Comparison of ENCODE assay signal across 8 mouse cellular contexts in the genomic region with DNA sequence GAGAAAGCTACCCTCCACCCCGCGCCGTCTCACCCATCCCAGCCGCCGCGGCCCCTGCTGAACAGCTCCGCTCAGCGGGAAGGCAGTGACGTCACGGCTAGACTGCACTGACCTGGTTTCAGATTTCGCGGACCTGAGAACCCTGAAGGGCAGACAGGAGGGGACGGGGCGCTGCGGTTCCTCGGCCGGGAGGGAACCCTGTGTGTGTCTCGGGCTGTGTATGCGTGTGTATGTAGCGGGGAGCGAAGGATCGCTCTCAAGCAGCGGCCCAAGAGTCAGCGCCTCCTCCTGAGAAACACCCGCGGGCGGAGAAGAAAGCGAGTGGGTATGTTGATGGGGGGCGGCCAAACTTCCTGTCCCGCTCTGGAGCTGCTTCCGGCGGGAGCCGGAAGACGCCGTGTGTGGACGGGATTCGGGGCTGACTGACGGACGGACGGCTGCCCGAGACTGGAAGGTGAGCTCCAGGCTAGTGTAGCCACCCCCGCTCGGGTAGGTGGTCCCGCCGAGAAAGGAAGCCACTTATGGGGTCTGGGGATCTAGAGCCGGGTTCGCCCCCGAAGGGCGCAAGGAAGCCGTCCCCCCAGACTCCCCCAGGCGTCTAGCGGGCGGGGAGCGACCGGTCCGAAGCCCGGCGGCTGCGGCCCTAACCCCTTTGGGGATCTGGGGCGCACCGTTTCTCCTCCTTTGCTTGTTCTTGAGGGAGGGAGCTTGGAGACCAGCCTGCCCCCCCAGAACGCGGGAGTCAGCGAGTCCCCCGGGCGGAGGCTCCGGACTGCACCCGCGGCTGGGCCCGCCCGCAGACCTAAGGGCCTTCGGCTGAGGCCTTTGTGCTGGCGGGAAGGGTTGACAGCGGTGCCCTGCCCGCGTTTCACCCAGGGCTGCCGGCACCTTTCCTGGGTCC. TPM values are rescaled to one million over a fixed set of nuclear protein-coding genes. Genes with fewer than 3 reads are reported as not detected.
DNase-seq lines count a peak whose midpoint lies in the region; ATAC-seq and TF ChIP-seq lines count a peak whose summit lies in the region.

A gene (plus strand): TSS at position 132 of the 901 bp plus-strand sequence.

- peak within 1 kb of the TSS; percentile 67 for H3K4me3 ChIP-seq in cortical plate, adult 2 months (ENCODE audit: insufficient read depth, low read length)

- peak; percentile 71 for ATAC-seq in activated CD4-positive, CD25-positive, alpha-beta regulatory T cell, adult 4 months
- ATAC-seq in megakaryocyte progenitor cell, adult 5-6 weeks (replicated peaks; ENCODE audit: poor library complexity), result peak; percentile 80

- peak; percentile 53 for TF ChIP-seq POLR2A in cortical plate, adult 2 months (IDR thresholded peaks at IDR 0.05; ENCODE audit: extremely low read depth, insufficient read depth, low read length)

- peak; percentile 83 for DNase-seq in gastrocnemius, postnatal 10 days
- DNase-seq in induced T-regulatory cell, adult 2 months (ENCODE audit: low read depth), result peak; percentile 82
- DNase-seq in left cerebral cortex, adult 9 months (ENCODE audit: low spot score in 2 of 2), result peak; percentile 40 to 82
- DNase-seq in right cerebral cortex, postnatal 14 days, result peak; percentile 77
- DNase-seq in urinary bladder, postnatal 36 days (ENCODE audit: low spot score in 2 of 2), result peak; percentile 77 to 79

- no peak for TF ChIP-seq CTCF in cortical plate, adult 2 months (IDR thresholded peaks at IDR 0.05; ENCODE audit: extremely low read depth, insufficient read depth, low read length)

- peak within 1 kb of the TSS; percentile 91 for H3K27ac ChIP-seq in cortical plate, adult 2 months (ENCODE audit: insufficient read depth, low read length)

- peaks cover 1% of the 10 kb centered on the region; the same call in 1 of the 2 replicates for H3K4me1 ChIP-seq in cortical plate, adult 2 months (ENCODE audit: control insufficient read depth, insufficient read depth, low read length)

RNA-seq across cellular contexts. Expression of the gene that starts here (rescaled TPM):
- 10 to 100 TPM; 41.1 to 54.8 TPM for polyA plus RNA-seq in activated CD4-positive, CD25-positive, alpha-beta regulatory T cell, adult 4 months (2017; shearing (Covaris generic))
- 36.0 and 36.4 TPM in 2 replicates for polyA plus RNA-seq in cortical plate, adult 2 months (2012; rRNA removed)
- 10 to 100 TPM; 21.6 to 25.8 TPM for total RNA-seq in gastrocnemius, postnatal 10 days (2021)
- 34.5 and 53.4 TPM in 2 replicates for total RNA-seq in megakaryocyte progenitor cell, adult 5-6 weeks (2015)
- total RNA-seq in megakaryocyte progenitor cell, adult 5-6 weeks (2017), result 33.8 and 43.4 TPM in 2 replicates

Comparison
In these comparisons a context has a peak if more than half of its experiments do, and no peak if none do; other contexts are left out.
1. Peak in every context shown above with its lines: DNase-seq, ATAC-seq, H3K4me3 ChIP-seq and H3K27ac ChIP-seq.